Mouse (Mus musculus): ENCODE data around the gene Gm11042. TPM values are rescaled to one million over a fixed set of nuclear protein-coding genes. Genes with fewer than 3 reads are reported as not detected.

The Gm11042 gene
- total and polyA plus RNA-seq, 3 experiments, result not detected

DNA sequence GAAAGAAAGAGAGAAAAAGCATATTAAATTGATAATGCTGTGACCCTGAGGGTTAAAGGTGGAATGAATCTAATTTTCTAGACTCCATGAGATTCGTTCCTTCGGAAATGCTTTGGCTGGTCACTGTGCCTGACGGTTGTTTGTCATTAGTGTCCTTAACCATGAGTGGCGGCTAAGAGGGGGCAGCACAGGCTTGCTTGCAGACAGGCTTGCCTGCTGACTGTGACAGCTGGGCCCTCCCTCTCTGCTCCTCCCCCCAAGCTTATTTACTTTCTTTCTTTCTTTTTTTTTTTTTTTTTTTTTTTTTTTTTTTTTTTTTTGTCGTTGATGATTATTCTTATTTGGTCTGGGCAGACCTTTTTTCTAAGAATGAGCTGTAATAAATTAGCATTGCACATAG lies 19.8 kb downstream of the Gm11042 start:
- Histone ChIP-seq H3K9ac (ENCODE audit: control insufficient read depth, low read depth, low read length, poor library complexity, severe bottlenecking) (no peak overlapping the region), H3K36me3 (ENCODE audit: control insufficient read depth in 1 of 2, insufficient read depth in 2 of 2, low read length in 2 of 2) (no peaks in the 10 kb centered on the region), H3K4me1 (ENCODE audit: control insufficient read depth in 1 of 2, insufficient read depth in 2 of 2, low read length in 2 of 2) (no peaks in the 10 kb centered on the region), H3K27me3 (ENCODE audit: control insufficient read depth in 1 of 2, insufficient read depth in 2 of 2, low read length in 2 of 2) (no peaks in the 10 kb centered on the region), H3K27ac (ENCODE audit: control insufficient read depth, low read depth, low read length) (no peak overlapping the region), H3K9me3 (replicated peaks; ENCODE audit: insufficient read depth, low read length) (no peaks in the 10 kb centered on the region), H3K4me3 (ENCODE audit: control insufficient read depth in 1 of 2, insufficient read depth in 1 of 2, low read depth in 2 of 2, low read length in 2 of 2) (no peak overlapping the region), H3K79me2 (ENCODE audit: control insufficient read depth, insufficient read depth, low read length, poor library complexity) (no peaks in the 10 kb centered on the region)
- TF ChIP-seq HCFC1 (IDR thresholded peaks at IDR 0.05; ENCODE audit: low read depth, low read length) (no peak), MAX (IDR thresholded peaks at IDR 0.05; ENCODE audit: low read length) (no peak), NELFE (IDR thresholded peaks at IDR 0.05; ENCODE audit: low read depth, low read length) (no peak), CHD1 (IDR thresholded peaks at IDR 0.05; ENCODE audit: low read depth, low read length) (no peak), ELF1 (IDR thresholded peaks at IDR 0.05; ENCODE audit: low read depth, low read length) (no peak), GATA1 (IDR thresholded peaks at IDR 0.05; ENCODE audit: low read depth, low read length) (no peak), USF1 (IDR thresholded peaks at IDR 0.05; ENCODE audit: low read depth, low read length) (no peak)
- no peak for DNase-seq (ENCODE audit: low read depth, low spot score)

GRCm38 (mm10) chr12:74293624-74294023 lies 22.6 kb downstream of the Gm11042 start:
- H3K9ac ChIP-seq (ENCODE audit: control insufficient read depth, low read depth, low read length, poor library complexity, severe bottlenecking), result no peak overlapping the region
- H3K4me3 ChIP-seq (ENCODE audit: control insufficient read depth in 1 of 2, insufficient read depth in 1 of 2, low read depth in 2 of 2, low read length in 2 of 2), result no peak overlapping the region
- no peaks in the 10 kb centered on the region for H3K36me3 ChIP-seq (ENCODE audit: control insufficient read depth in 1 of 2, insufficient read depth in 2 of 2, low read length in 2 of 2)
- H3K79me2 ChIP-seq (ENCODE audit: control insufficient read depth, insufficient read depth, low read length, poor library complexity), result no peaks in the 10 kb centered on the region
- no peaks in the 10 kb centered on the region for H3K4me1 ChIP-seq (ENCODE audit: control insufficient read depth in 1 of 2, insufficient read depth in 2 of 2, low read length in 2 of 2)
- peak; percentile 33 for DNase-seq (ENCODE audit: low read depth, low spot score)
- no peaks in the 10 kb centered on the region for H3K9me3 ChIP-seq (replicated peaks; ENCODE audit: insufficient read depth, low read length)
- no peak overlapping the region for H3K27ac ChIP-seq (ENCODE audit: control insufficient read depth, low read depth, low read length)
- no peaks in the 10 kb centered on the region for H3K27me3 ChIP-seq (ENCODE audit: control insufficient read depth in 1 of 2, insufficient read depth in 2 of 2, low read length in 2 of 2)
- TF ChIP-seq ZC3H11A (IDR thresholded peaks at IDR 0.05; ENCODE audit: low read depth, low read length) (peak; percentile 22; the same call in 1 of the 2 replicates), SMC3 (IDR thresholded peaks at IDR 0.05; ENCODE audit: low read depth, low read length) (peak; percentile 47), JUND (IDR thresholded peaks at IDR 0.05; ENCODE audit: low read depth, low read length) (no peak), RAD21 (IDR thresholded peaks at IDR 0.05; ENCODE audit: low read depth, low read length) (peak; percentile 67), CTCF (IDR thresholded peaks at IDR 0.05 in 2 of 3, conservative IDR thresholded peaks at IDR 0.05 in 1 of 3; ENCODE audit: control insufficient read depth in 1 of 3, insufficient read depth in 1 of 3, low read depth in 2 of 3, low read length in 3 of 3, poor library complexity in 1 of 3, severe bottlenecking in 1 of 3) (peak; percentile 29 to 63 (median 63))

GRCm38 (mm10) chr12:74290983-74291382 lies 25.2 kb downstream of the Gm11042 start:
- H3K27ac ChIP-seq (ENCODE audit: control insufficient read depth, low read depth, low read length), result no peak overlapping the region
- TF ChIP-seq POLR2AphosphoS5 (IDR thresholded peaks at IDR 0.05; ENCODE audit: borderline replicate concordance, low read depth, low read length), result no peak
- TF ChIP-seq TAL1 (IDR thresholded peaks at IDR 0.05; ENCODE audit: low read length), result no peak
- no peak for TF ChIP-seq MYB (IDR thresholded peaks at IDR 0.05; ENCODE audit: low read depth, low read length)
- no peak for TF ChIP-seq MEF2A (IDR thresholded peaks at IDR 0.05; ENCODE audit: extremely low read depth, insufficient replicate concordance, low read depth, low read length, poor library complexity, severe bottlenecking)
- no peak for TF ChIP-seq RCOR1 (IDR thresholded peaks at IDR 0.05; ENCODE audit: low read depth, low read length)
- no peak for TF ChIP-seq MXI1 (IDR thresholded peaks at IDR 0.05; ENCODE audit: low read depth, low read length)
- no peak for TF ChIP-seq TCF12 (IDR thresholded peaks at IDR 0.05; ENCODE audit: low read depth, low read length)
- no peak for TF ChIP-seq POLR2A (IDR thresholded peaks at IDR 0.05; ENCODE audit: control insufficient read depth in 1 of 2, insufficient read depth in 1 of 2, low read depth in 1 of 2, low read length in 2 of 2, poor library complexity in 1 of 2)
- TF ChIP-seq MAZ (IDR thresholded peaks at IDR 0.05; ENCODE audit: low read depth, low read length), result no peak
- no peak for TF ChIP-seq GATA1 (IDR thresholded peaks at IDR 0.05; ENCODE audit: low read depth, low read length)
- TF ChIP-seq USF1 (IDR thresholded peaks at IDR 0.05; ENCODE audit: low read depth, low read length), result no peak
- TF ChIP-seq MAX (IDR thresholded peaks at IDR 0.05; ENCODE audit: low read length), result no peak
- TF ChIP-seq ETS1 (IDR thresholded peaks at IDR 0.05; ENCODE audit: low read depth, low read length), result no peak
- no peak for TF ChIP-seq MAFK (IDR thresholded peaks at IDR 0.05; ENCODE audit: borderline replicate concordance, low read depth, low read length)
- TF ChIP-seq RAD21 (IDR thresholded peaks at IDR 0.05; ENCODE audit: low read depth, low read length), result no peak
- TF ChIP-seq NRF1 (IDR thresholded peaks at IDR 0.05; ENCODE audit: insufficient read depth, low read depth, low read length, poor library complexity, severe bottlenecking), result no peak
- TF ChIP-seq JUND (IDR thresholded peaks at IDR 0.05; ENCODE audit: low read depth, low read length), result no peak
- TF ChIP-seq CHD1 (IDR thresholded peaks at IDR 0.05; ENCODE audit: low read depth, low read length), result no peak
- no peak for TF ChIP-seq E2F4 (IDR thresholded peaks at IDR 0.05; ENCODE audit: borderline replicate concordance, low read depth, low read length)
- no peak for TF ChIP-seq HCFC1 (IDR thresholded peaks at IDR 0.05; ENCODE audit: low read depth, low read length)
- no peak overlapping the region for H3K4me3 ChIP-seq (ENCODE audit: control insufficient read depth in 1 of 2, insufficient read depth in 1 of 2, low read depth in 2 of 2, low read length in 2 of 2)
- no peak overlapping the region for H3K9ac ChIP-seq (ENCODE audit: control insufficient read depth, low read depth, low read length, poor library complexity, severe bottlenecking)
- DNase-seq (ENCODE audit: low read depth, low spot score), result no peak
- no peaks in the 10 kb centered on the region for H3K27me3 ChIP-seq (ENCODE audit: control insufficient read depth in 1 of 2, insufficient read depth in 2 of 2, low read length in 2 of 2)
- H3K36me3 ChIP-seq (ENCODE audit: control insufficient read depth in 1 of 2, insufficient read depth in 2 of 2, low read length in 2 of 2), result no peaks in the 10 kb centered on the region
- H3K4me1 ChIP-seq (ENCODE audit: control insufficient read depth in 1 of 2, insufficient read depth in 2 of 2, low read length in 2 of 2), result no peaks in the 10 kb centered on the region
- H3K79me2 ChIP-seq (ENCODE audit: control insufficient read depth, insufficient read depth, low read length, poor library complexity), result no peaks in the 10 kb centered on the region
- H3K9me3 ChIP-seq (replicated peaks; ENCODE audit: insufficient read depth, low read length), result no peaks in the 10 kb centered on the region

All from MEL (cell line).